Mouse (Mus musculus) kidney, adult 2 months (tissue): ENCODE results near the gene Arhgap19. TPM values are rescaled to one million over a fixed set of nuclear protein-coding genes. Genes with fewer than 3 reads are reported as not detected.
"Not testable (repeated sequence)": the region's sequence is repeated elsewhere in the genome, so short reads cannot be mapped to it uniquely, and the experiment has no call there.

Experiments
- DNase-seq: peaks from one replicate; pipeline ENCODE4 v3.0.0; 2021
- H3K27ac ChIP-seq: fragments of 200-500 bp; 2 replicates; pipeline ENCODE4 v1.5.1; 2012; ENCODE audit warnings: low read depth, low read length, control low read depth, inconsistent platforms; ENCODE audit not compliant: insufficient read depth
- H3K27me3 ChIP-seq: fragments of 200-500 bp; replicated peaks from 2 replicates; pipeline ENCODE4 v1.6.1; 2012; ENCODE audit warnings: mild to moderate bottlenecking, moderate library complexity, low read length, inconsistent platforms; ENCODE audit not compliant: control insufficient read depth, insufficient read depth
- H3K36me3 ChIP-seq: fragments of 200-500 bp; 2 replicates; pipeline ENCODE4 v1.6.1; 2012; ENCODE audit warnings: mild to moderate bottlenecking, moderate library complexity, low read length, inconsistent platforms; ENCODE audit not compliant: control insufficient read depth, insufficient read depth
- H3K4me1 ChIP-seq: fragments of 200-500 bp; 2 replicates; pipeline ENCODE4 v1.6.1; 2011; ENCODE audit warnings: low read length; ENCODE audit not compliant: control insufficient read depth, insufficient read depth
- H3K4me3 ChIP-seq: fragments of 200-500 bp; 2 replicates; pipeline ENCODE4 v1.5.1; 2011; ENCODE audit warnings: mild to moderate bottlenecking, low read depth, low read length, control low read depth; ENCODE audit not compliant: insufficient read depth
- CTCF ChIP-seq: fragments of 200-500 bp; conservative IDR thresholded peaks from 2 replicates; pipeline ENCODE4 v1.5.1; 2011; ENCODE audit warnings: low read depth, mild to moderate bottlenecking, control low read depth, low read length, moderate library complexity, mixed read lengths; ENCODE audit not compliant: insufficient read depth, insufficient read length
- POLR2A ChIP-seq: fragments of 200-500 bp; IDR thresholded peaks from one replicate; pipeline ENCODE4 v1.6.1; 2011; ENCODE audit warnings: low read depth, low read length, control low read depth
- WGBS: fragments of 180-500 bp; shearing (Covaris S2); methylation state at CpG from one replicate; pipeline ENCODE4 v1.1.7; 2018; 5-methylcytosine and 5-hydroxymethylcytosine counted together
- polyA plus RNA-seq: library from polyadenylated mRNA; depleted of rRNA; stranded (reverse); fragments of >200 nt; gene quantifications from 2 replicates; pipeline ENCODE4 v1.2.3, GENCODE M21; 2012; rRNA removed

The Arhgap19 gene
- 1.0 and 1.3 TPM in 2 replicates for polyA plus RNA-seq

DNA sequence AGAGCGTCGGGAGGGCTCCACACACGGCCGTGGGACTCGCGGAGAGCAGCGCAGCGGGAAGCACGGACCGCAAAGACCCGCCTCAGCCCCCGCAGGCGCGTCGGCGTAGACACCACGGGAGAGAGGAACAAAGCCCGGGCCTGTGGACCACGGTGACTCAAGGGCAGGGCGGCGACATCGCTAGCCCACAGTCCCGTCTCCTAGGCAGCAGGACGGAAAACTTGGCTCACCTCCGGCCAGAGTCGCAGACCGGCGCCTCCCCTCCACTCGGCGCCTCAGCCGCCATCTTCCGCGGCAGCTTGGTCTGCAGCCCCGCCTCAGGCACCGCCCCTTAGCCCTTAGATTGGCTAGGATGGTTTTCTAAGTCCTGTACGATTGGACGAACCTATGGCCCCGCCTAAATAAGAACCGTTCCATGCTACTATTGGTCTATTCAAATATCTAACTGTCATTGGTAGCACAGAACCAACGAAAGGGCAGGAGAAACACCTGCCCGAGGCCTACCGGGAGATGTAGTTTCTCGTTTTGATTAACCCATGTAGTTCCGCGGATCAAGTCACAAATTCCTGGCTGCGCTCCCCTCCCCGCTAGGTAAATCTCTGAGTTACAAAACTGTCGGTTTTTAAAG, at the start of gene Arhgap19:
Gene Arhgap19 (minus strand): TSS at position 306 of the 628 bp plus-strand sequence.
- Histone ChIP-seq H3K36me3 (no peaks in the 10 kb centered on the region), H3K27me3 (no peaks in the 10 kb centered on the region), H3K4me3 (peak within 1 kb of the TSS; percentile 99), H3K27ac (no peak within 1 kb of the TSS), H3K4me1 (no peaks in the 10 kb centered on the region)
- under 1% methylated on average over 48 of the region's 48 CpGs for WGBS
- peak; percentile 97 for DNase-seq
- no peak for TF ChIP-seq CTCF
- no peak for TF ChIP-seq POLR2A

DNA sequence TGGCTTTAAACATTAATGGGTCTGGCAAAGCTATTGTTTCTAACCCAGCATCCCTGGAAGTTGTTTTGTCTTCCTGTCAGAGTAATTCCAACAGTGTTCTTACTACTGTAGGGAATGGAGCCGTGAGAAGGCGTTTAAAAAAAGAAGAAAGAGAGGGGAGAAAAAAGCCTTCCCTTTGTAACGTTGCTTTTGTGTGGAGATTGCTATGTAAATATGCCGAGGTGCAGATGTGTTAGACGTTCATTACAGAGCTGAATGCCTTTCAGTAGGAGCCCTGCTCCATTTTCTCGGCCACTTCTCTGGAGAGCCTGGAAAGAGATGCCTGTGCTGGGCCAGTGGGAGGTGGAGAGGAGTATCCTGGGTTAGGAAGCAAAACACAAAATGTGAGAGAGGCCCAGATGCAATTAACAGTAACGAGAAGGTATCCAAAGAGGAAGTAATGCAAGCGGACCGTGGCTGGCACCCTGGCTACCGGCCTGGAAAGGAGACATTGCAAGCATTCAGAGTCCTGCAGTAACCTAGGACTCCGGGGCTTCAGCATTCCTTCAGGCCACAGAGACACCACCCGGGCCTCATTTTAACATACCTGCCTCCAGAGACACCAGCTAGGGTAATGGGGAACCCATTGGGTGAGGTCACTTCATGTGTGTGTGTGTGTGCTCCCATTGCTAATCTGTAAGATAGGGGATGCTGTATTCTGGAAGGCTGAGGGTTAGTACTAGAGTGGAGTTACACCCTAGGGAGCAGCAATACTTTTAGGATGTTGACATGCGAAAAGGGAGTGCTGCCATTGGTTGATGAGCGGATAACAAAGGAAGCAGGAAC, 49.1 kb upstream of the Arhgap19 start:
- Histone ChIP-seq H3K4me1 (no peaks in the 10 kb centered on the region), H3K27ac (no peak overlapping the region), H3K27me3 (no peaks in the 10 kb centered on the region), H3K4me3 (no peak overlapping the region), H3K36me3 (no peaks in the 10 kb centered on the region)
- WGBS: 29% methylated on average over 14 of the region's 14 CpGs
- no peak for DNase-seq
- TF ChIP-seq POLR2A: no peak
- no peak for TF ChIP-seq CTCF

DNA sequence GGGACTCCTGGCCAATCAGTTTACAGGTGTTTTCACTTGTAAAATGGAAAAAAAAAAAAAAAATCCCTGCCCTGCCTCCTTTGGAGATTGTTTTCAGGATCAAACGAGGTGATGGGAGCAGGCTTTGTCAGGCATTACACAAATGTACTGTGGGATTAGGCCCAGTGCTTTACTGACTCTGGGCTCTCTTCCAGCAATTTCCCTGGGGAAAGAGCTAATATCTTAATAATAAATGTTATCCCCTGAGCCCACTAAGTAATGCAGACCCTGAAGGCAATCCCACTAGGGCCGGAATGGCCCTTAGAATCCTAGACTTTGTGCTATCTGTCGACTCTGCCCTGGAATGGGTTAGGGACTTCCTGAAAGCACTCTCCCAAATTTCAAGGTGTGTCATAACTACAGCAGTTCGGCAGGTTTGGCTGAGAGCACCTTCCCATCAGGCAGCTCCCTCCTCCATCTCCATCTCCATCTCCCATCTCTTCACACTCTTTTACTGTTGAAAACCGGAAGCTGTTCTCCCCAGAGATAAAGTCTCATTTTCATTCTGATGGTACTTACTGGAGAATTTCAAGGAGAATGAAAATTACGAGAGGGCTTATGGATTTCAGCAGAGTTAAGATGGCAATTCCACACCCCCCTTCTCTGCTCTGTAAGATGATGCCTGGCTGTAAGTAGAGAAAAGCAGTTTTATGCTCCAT, 48.3 kb upstream of the Arhgap19 start:
- Histone ChIP-seq H3K27me3 (no peaks in the 10 kb centered on the region), H3K4me3 (no peak overlapping the region), H3K4me1 (no peaks in the 10 kb centered on the region), H3K36me3 (no peaks in the 10 kb centered on the region), H3K27ac (no peak overlapping the region)
- TF ChIP-seq POLR2A: no peak
- no peak for TF ChIP-seq CTCF
- no peak for DNase-seq
- WGBS: 40% methylated on average over 6 of the region's 6 CpGs

DNA sequence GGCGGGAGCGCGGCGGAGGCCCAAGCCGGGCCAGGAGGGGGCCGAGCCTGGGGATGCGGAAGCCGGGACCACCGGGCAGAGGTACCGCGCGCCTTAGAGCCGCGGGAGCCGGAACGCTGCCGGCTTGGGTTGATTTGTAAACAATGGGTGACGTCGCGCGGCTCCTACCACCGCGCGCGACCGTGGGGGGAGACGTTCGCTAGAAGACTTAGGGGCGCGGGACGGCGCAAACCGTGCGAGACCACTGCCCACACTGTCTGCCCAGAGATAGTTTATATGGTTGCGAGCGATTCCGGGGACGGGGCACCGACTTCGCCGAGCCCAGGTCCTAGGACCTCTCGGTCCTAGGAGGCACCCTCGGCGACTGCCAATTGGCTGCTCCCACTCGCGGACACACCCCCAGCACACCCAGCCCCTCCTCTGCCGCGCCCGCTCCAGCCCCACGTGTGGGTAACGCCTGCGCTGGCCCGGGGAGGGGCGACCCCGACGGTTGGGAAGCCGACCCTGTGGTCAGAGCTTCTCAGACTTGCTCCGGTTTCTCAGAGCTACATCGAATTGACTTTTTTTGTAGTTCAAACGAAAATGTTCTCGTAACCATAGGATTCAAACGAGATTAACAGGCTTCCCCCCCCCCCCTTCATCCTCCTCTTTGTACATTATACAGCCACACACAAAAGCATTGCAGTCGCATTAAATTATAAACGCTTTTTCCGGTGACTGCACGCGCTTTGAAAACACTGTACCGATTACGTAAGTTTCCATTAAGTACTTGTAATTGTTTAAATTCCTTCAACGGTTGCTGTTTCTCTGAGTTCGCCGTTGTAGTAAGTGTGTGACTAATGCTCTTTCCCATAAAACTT, 46.4 kb upstream of the Arhgap19 start, which contains the start of gene Frat2:
Gene Frat2 (minus strand): TSS at position 141 of the 860 bp plus-strand sequence.
- no peaks in the 10 kb centered on the region for H3K36me3 ChIP-seq
- WGBS: under 1% methylated on average over 72 of the region's 72 CpGs
- peak within 1 kb of the TSS; percentile 83 for H3K4me3 ChIP-seq

GRCm38 (mm10) chr19:41847614-41847991, 45.8 kb upstream of the Arhgap19 start:
- H3K27ac ChIP-seq, H3K27me3 ChIP-seq, H3K4me1 ChIP-seq, DNase-seq, H3K36me3 ChIP-seq: not testable (repeated sequence)
- H3K4me3 ChIP-seq: peak overlapping the region; percentile 83
- WGBS: under 1% methylated on average over 53 of the region's 53 CpGs

More for the DNA sequence above, 46.4 kb upstream of the Arhgap19 start, which contains the start of gene Frat2:
- H3K4me1 ChIP-seq: no peaks in the 10 kb centered on the region
- no peaks in the 10 kb centered on the region for H3K27me3 ChIP-seq
- H3K27ac ChIP-seq: peak within 1 kb of the TSS; percentile 97
- peak; percentile 91 for DNase-seq
- TF ChIP-seq POLR2A: no peak
- no peak for TF ChIP-seq CTCF

GRCm38 (mm10) chr19:41847091-41847581, 45.3 kb upstream of the Arhgap19 start:
- Histone ChIP-seq H3K27me3 (no peaks in the 10 kb centered on the region), H3K4me1 (no peaks in the 10 kb centered on the region), H3K27ac (no peak overlapping the region), H3K4me3 (peak overlapping the region; percentile 83), H3K36me3 (no peaks in the 10 kb centered on the region)
- TF ChIP-seq POLR2A (no peak), CTCF (no peak)
- peak; percentile 44 for DNase-seq
- under 1% methylated on average over 64 of the region's 64 CpGs for WGBS
